In genomic region chr3:88214971-88215552, GRCm38 (mm10) we compare ENCODE assay signal across 8 mouse cellular contexts. TPM values are rescaled to one million over a fixed set of nuclear protein-coding genes. Genes with fewer than 3 reads are reported as not detected.
A peak's percentile ranks its signal among the peaks of the same experiment; 100 is the strongest.
DNase-seq lines count a peak whose midpoint lies in the region; ATAC-seq and TF ChIP-seq lines count a peak whose summit lies in the region.

No protein-coding gene starts in this region.

- H3K27me3 ChIP-seq in heart, embryonic 14.5 days (ENCODE audit: control insufficient read depth, insufficient read depth, low read length), result peaks cover 98% of the 10 kb centered on the region
- H3K27me3 ChIP-seq in E14TG2a.4 (ENCODE audit: insufficient read depth, low read length), result peaks cover 97% of the 10 kb centered on the region
- no peaks in the 10 kb centered on the region; the same call in 1 of the 2 replicates for H3K27me3 ChIP-seq in hindbrain, embryonic 16.5 days (replicated peaks; ENCODE audit: control insufficient read depth, insufficient read depth, low read length)
- H3K27me3 ChIP-seq in midbrain, embryonic 13.5 days, result peaks cover 93% of the 10 kb centered on the region

- H3K27ac ChIP-seq in heart, embryonic 14.5 days (replicated peaks in 1 of 2; ENCODE audit: control insufficient read depth in 1 of 2, insufficient read depth in 1 of 2, low read depth in 2 of 2, low read length in 2 of 2), result no peak overlapping the region
- peak overlapping the region; percentile 91 for H3K27ac ChIP-seq in hindbrain, embryonic 16.5 days (ENCODE audit: low read depth, low read length)
- peak overlapping the region; percentile 96 for H3K27ac ChIP-seq in midbrain, embryonic 13.5 days

- 1% methylated on average over 48 of the region's 48 CpGs for WGBS in heart, embryonic 14.5 days
- 1% methylated on average over 48 of the region's 48 CpGs for WGBS in hindbrain, embryonic 16.5 days
- WGBS in midbrain, embryonic 13.5 days, result 1% methylated on average over 48 of the region's 48 CpGs

- H3K4me3 ChIP-seq in heart, embryonic 14.5 days (ENCODE audit: control insufficient read depth in 1 of 2, insufficient read depth in 1 of 2, low read depth in 1 of 2, low read length in 2 of 2), result peak overlapping the region; percentile 20 to 37
- peak overlapping the region; percentile 72 for H3K4me3 ChIP-seq in E14TG2a.4 (replicated peaks; ENCODE audit: low read length)
- H3K4me3 ChIP-seq in hindbrain, embryonic 16.5 days (ENCODE audit: low read length), result peak overlapping the region; percentile 49
- peak overlapping the region; percentile 67 for H3K4me3 ChIP-seq in midbrain, embryonic 13.5 days (replicated peaks)

- no peak for ATAC-seq in heart, embryonic 14.5 days (ENCODE audit: insufficient number of reproducible peaks, insufficient read depth, low FRiP score, low read depth)
- 0 out of 2 replicates have a peak, but pooled peaks have one; percentile 2 for ATAC-seq in hindbrain, embryonic 16.5 days
- peak; percentile 14; the same call in 1 of the 2 replicates for ATAC-seq in midbrain, embryonic 13.5 days
- no peak for ATAC-seq in monocyte, adult 5-6 weeks (replicated peaks; ENCODE audit: insufficient number of reproducible peaks, low FRiP score, low TSS enrichment, poor library complexity, severe bottlenecking)

- no peaks in the 10 kb centered on the region for H3K36me3 ChIP-seq in heart, embryonic 14.5 days (ENCODE audit: control insufficient read depth, insufficient read depth, low read length)
- no peaks in the 10 kb centered on the region for H3K36me3 ChIP-seq in E14TG2a.4 (ENCODE audit: insufficient read depth, low read length)
- H3K36me3 ChIP-seq in hindbrain, embryonic 16.5 days (ENCODE audit: control insufficient read depth, insufficient read depth, low read length), result peaks cover 3% of the 10 kb centered on the region; the same call in 1 of the 2 replicates
- 0 out of 2 replicates have a peak, but pooled peaks cover 19% of the 10 kb centered on the region for H3K36me3 ChIP-seq in midbrain, embryonic 13.5 days

- no peak for TF ChIP-seq CTCF in E14TG2a.4 (conservative IDR thresholded peaks at IDR 0.05; ENCODE audit: low read length)

- intact Hi-C loops in gastrocnemius, postnatal 14 days (cut with DNase I; ENCODE audit: low total_unique reads), result no loop called here

- H3K4me1 ChIP-seq in heart, embryonic 14.5 days (ENCODE audit: control insufficient read depth in 2 of 2, insufficient read depth in 2 of 2, low read length in 2 of 2), result peaks cover 0 to 9% of the 10 kb centered on the region in 2 experiments; a peak in 2 of 4 replicates
- peaks cover 29% of the 10 kb centered on the region for H3K4me1 ChIP-seq in E14TG2a.4 (replicated peaks; ENCODE audit: low read depth, low read length)
- H3K4me1 ChIP-seq in hindbrain, embryonic 16.5 days (ENCODE audit: control insufficient read depth, insufficient read depth, low read depth, low read length), result peaks cover 42% of the 10 kb centered on the region
- peaks cover 88% of the 10 kb centered on the region for H3K4me1 ChIP-seq in midbrain, embryonic 13.5 days (replicated peaks)

- H3K9ac ChIP-seq in heart, embryonic 14.5 days (ENCODE audit: low read length), result no peak overlapping the region
- peak overlapping the region; percentile 73 for H3K9ac ChIP-seq in hindbrain, embryonic 16.5 days (ENCODE audit: low read depth, low read length)
- peak overlapping the region; percentile 96 for H3K9ac ChIP-seq in midbrain, embryonic 13.5 days (replicated peaks)

- H3K9me3 ChIP-seq in heart, embryonic 14.5 days (ENCODE audit: control insufficient read depth, low read length), result no peaks in the 10 kb centered on the region
- no peaks in the 10 kb centered on the region for H3K9me3 ChIP-seq in E14TG2a.4 (ENCODE audit: low read length)
- no peaks in the 10 kb centered on the region for H3K9me3 ChIP-seq in hindbrain, embryonic 16.5 days (ENCODE audit: control insufficient read depth, low read length)
- no peaks in the 10 kb centered on the region for H3K9me3 ChIP-seq in midbrain, embryonic 13.5 days

- DNase-seq in heart, adult 9 months (ENCODE audit: low spot score in 2 of 2), result no peak
- DNase-seq in cerebellum, postnatal 36 days, result peak; percentile 46 to 58
- DNase-seq in gastrocnemius, postnatal 14 days, result no peak

- H3K4me2 ChIP-seq in heart, embryonic 14.5 days (ENCODE audit: low read length), result peak overlapping the region; percentile 68
- H3K4me2 ChIP-seq in hindbrain, embryonic 16.5 days (ENCODE audit: low read length), result peak overlapping the region; percentile 71
- H3K4me2 ChIP-seq in midbrain, embryonic 13.5 days (replicated peaks), result peak overlapping the region; percentile 74

RNA-seq across cellular contexts. Expression of gene Rhbg, which starts 39.4 kb away (rescaled TPM):
- polyA plus RNA-seq in heart, embryonic 14.5 days (2014; fragmentation: Nextera tagmentation; extraction: Ambion mirVana), result not detected in 2 replicates
- 0.52 and 0.99 TPM in 2 replicates for polyA plus RNA-seq in hindbrain, embryonic 16.5 days (2015; fragmentation: Nextera tagmentation; extraction: Ambion mirVana)
- polyA plus RNA-seq in midbrain, embryonic 13.5 days (2015; fragmentation: Nextera tagmentation; extraction: Ambion mirVana), result 0.12 TPM in 1 of 2 replicates, not detected in the other
- not detected in 3 replicates for total RNA-seq in monocyte, adult 5-6 weeks (2017)
- not detected for total RNA-seq in gastrocnemius, postnatal 14 days (2021)

Comparison
In these comparisons a context has a peak if more than half of its experiments do, and no peak if none do; other contexts are left out.
1. ATAC-seq: peak in hindbrain, embryonic 16.5 days (single experiment) and midbrain, embryonic 13.5 days (single experiment); none in heart, embryonic 14.5 days (single experiment) and monocyte, adult 5-6 weeks (single experiment).
2. H3K27ac ChIP-seq: peak in hindbrain, embryonic 16.5 days (single experiment) and midbrain, embryonic 13.5 days (single experiment); none in heart, embryonic 14.5 days (0 of 2).
3. DNase-seq: peak in cerebellum, postnatal 36 days (2 of 2); none in heart, adult 9 months (0 of 2) and gastrocnemius, postnatal 14 days (single experiment).
4. Peak in every context shown above with its lines, with median percentiles within 50 percentile points of each other: H3K4me2 ChIP-seq and H3K4me3 ChIP-seq.